Mouse (Mus musculus): Measurements from ENCODE around the gene Ddr2. TPM values are rescaled to one million over a fixed set of nuclear protein-coding genes. Genes with fewer than 3 reads are reported as not detected.
"Not testable (repeated sequence)": the region's sequence is repeated elsewhere in the genome, so short reads cannot be mapped to it uniquely, and the experiment has no call there.

Ddr2 gene
- total RNA-seq, 2 experiments from 2014 or later = 4.1 to 4.6 TPM

- DNase-seq (ENCODE audit: extremely low spot score in 1 of 2, low spot score in 1 of 2) = no peak
These were observed 65.7 kb downstream of the Ddr2 start for GRCm38 (mm10) chr1:170044726-170045471.

GRCm38 (mm10) chr1:170043753-170044152 is 66.8 kb downstream of the Ddr2 start:
- DNase-seq (ENCODE audit: extremely low spot score in 1 of 2, low spot score in 1 of 2) = no peak

- no peak for DNase-seq (ENCODE audit: extremely low spot score in 1 of 2, low spot score in 1 of 2)
These were observed 67.6 kb downstream of the Ddr2 start for GRCm38 (mm10) chr1:170042996-170043395.

GRCm38 (mm10) chr1:170039402-170039801 is 71.2 kb downstream of the Ddr2 start:
- DNase-seq (ENCODE audit: extremely low spot score in 1 of 2, low spot score in 1 of 2) = no peak

- DNase-seq (ENCODE audit: extremely low spot score in 1 of 2, low spot score in 1 of 2) = no peak
These were observed 75.0 kb downstream of the Ddr2 start for GRCm38 (mm10) chr1:170035575-170035974.

- no peak for DNase-seq (ENCODE audit: extremely low spot score in 1 of 2, low spot score in 1 of 2)
These were observed 75.6 kb downstream of the Ddr2 start for GRCm38 (mm10) chr1:170034961-170035360.

- no peak for DNase-seq (ENCODE audit: extremely low spot score in 1 of 2, low spot score in 1 of 2)
These were observed 78.9 kb downstream of the Ddr2 start for GRCm38 (mm10) chr1:170031656-170032055.

GRCm38 (mm10) chr1:170014784-170015183 is 95.8 kb downstream of the Ddr2 start:
- DNase-seq (ENCODE audit: extremely low spot score in 1 of 2, low spot score in 1 of 2) = no peak

- DNase-seq (ENCODE audit: extremely low spot score in 1 of 2, low spot score in 1 of 2) = no peak
These were observed 99.7 kb downstream of the Ddr2 start for GRCm38 (mm10) chr1:170010716-170011505.

- no peak for DNase-seq (ENCODE audit: extremely low spot score in 1 of 2, low spot score in 1 of 2)
These were observed 101.3 kb downstream of the Ddr2 start for GRCm38 (mm10) chr1:170009296-170009695.

GRCm38 (mm10) chr1:170008432-170009220 is 101.9 kb downstream of the Ddr2 start:
- no peak for DNase-seq (ENCODE audit: extremely low spot score in 1 of 2, low spot score in 1 of 2)

GRCm38 (mm10) chr1:170006516-170006915 is 104.0 kb downstream of the Ddr2 start:
- DNase-seq (ENCODE audit: extremely low spot score in 1 of 2, low spot score in 1 of 2) = no peak

GRCm38 (mm10) chr1:170005297-170005696 is 105.3 kb downstream of the Ddr2 start:
- DNase-seq (ENCODE audit: extremely low spot score in 1 of 2, low spot score in 1 of 2) = no peak

- not testable (repeated sequence) for DNase-seq (ENCODE audit: extremely low spot score in 1 of 2, low spot score in 1 of 2)
These were observed 116.7 kb downstream of the Ddr2 start for GRCm38 (mm10) chr1:169993901-169994300.

- no peak for DNase-seq (ENCODE audit: extremely low spot score in 1 of 2, low spot score in 1 of 2)
These were observed 124.4 kb downstream of the Ddr2 start for GRCm38 (mm10) chr1:169986166-169986565.

- DNase-seq (ENCODE audit: extremely low spot score in 1 of 2, low spot score in 1 of 2) = no peak
These were observed 132.9 kb downstream of the Ddr2 start for GRCm38 (mm10) chr1:169977621-169978020.

- no peak for DNase-seq (ENCODE audit: extremely low spot score in 1 of 2, low spot score in 1 of 2)
These were observed 138.6 kb downstream of the Ddr2 start for GRCm38 (mm10) chr1:169971998-169972397.

- no peak for DNase-seq (ENCODE audit: extremely low spot score in 1 of 2, low spot score in 1 of 2)
These were observed 139.6 kb downstream of the Ddr2 start for GRCm38 (mm10) chr1:169970936-169971335.

GRCm38 (mm10) chr1:169969516-169969886 is 141.1 kb downstream of the Ddr2 start:
- DNase-seq (ENCODE audit: extremely low spot score in 1 of 2, low spot score in 1 of 2) = no peak

- DNase-seq (ENCODE audit: extremely low spot score in 1 of 2, low spot score in 1 of 2) = peak; percentile 85 to 92
These were observed 141.6 kb downstream of the Ddr2 start, which contains the start of gene Hsd17b7 for GRCm38 (mm10) chr1:169968792-169969515. Hsd17b7 (minus strand) TSS chr1:169969241.
